Mouse (Mus musculus) lung, postnatal 0 days (tissue): Measurements from ENCODE around the gene Tmsb4x.

ENCODE experiments used
- CTCF ChIP-seq: IDR thresholded peaks from 2 replicates; pipeline ENCODE4 v1.5.1; 2016; ENCODE audit warnings: antibody characterized with exemption, mild to moderate bottlenecking
- EP300 ChIP-seq: IDR thresholded peaks from 2 replicates; pipeline ENCODE4 v1.6.1; 2016; ENCODE audit warnings: antibody characterized with exemption, mild to moderate bottlenecking, control low read depth

DNA sequence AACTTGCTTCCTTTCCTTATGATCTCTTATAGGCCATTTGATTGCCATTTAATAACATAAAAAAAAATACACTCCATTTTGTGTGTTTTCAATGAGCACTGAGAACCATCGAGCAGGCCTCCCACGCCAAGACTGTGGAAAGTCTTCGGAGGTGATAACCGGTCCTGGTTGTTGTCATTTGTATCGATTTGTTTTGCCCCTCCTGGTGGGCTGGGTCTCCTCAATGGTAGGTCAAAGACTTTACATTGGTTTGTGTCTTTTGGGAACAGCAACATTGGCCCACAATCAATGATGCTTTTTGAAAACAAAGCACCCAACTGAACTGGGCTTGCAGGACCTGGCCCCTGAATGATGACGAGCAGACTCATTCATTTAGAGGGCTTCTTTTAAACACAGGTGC lies 18.6 kb upstream of the Tmsb4x start:
- TF ChIP-seq CTCF (no peak), EP300 (no peak)
